Mouse (Mus musculus) mature B cell (primary cell): ENCODE results near the gene 9930104L06Rik.

ENCODE experiments used
- in situ Hi-C: fragments of 300-500 bp; cut with MboI; formaldehyde crosslinking; loops from 2 replicates; pipeline ENCODE4 v1.14.3; 2019

The 9930104L06Rik gene

DNA sequence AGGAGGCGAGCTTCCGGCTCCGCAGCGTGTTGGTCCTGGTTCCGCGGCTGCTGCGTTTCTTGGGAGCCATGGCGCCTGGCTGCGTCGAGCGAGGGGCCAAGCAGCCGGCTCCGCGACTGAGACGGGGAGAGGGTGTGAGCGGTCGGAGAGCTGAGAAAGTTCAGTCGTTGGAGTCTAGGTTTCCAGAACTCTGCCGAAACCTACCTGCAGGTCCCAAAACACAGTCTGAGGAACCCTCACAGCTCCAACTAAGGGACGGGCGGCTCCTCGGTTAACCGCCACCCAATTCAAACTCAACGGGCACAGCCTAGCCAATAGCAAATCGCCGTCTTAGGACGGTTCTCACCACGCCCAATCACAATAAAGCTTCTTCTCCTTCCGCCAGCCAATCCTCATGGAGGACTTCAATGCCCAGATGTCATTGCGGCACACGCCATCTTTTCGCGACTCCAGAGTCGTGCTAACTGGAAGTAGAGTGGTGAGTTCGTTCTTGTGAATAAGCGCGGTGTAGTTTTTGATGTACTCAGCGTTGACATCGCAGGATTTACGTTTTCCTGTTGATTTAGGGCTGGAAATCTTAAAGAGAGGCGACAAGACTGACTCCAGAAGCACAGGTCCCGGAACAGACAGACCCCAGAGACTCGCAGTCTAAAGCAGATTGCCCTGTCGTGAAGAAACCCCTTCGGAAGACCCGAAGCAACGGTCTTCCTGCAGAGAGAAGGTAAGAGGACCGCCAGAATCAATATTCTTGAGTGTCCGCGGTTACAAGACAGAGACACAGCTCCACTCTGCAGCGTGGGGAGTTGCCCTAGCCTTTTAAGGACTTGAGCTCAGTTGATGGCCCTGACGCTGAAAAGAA, at the start of gene 9930104L06Rik:
9930104L06Rik (plus strand) TSS at position 436 of the 859 bp plus-strand sequence.
- in situ Hi-C loops = loop anchor here (25.0 kb wide), 1 partner anchor 125 kb away; the partner anchor contains the start of genes Dnali1 and Snip1

DNA sequence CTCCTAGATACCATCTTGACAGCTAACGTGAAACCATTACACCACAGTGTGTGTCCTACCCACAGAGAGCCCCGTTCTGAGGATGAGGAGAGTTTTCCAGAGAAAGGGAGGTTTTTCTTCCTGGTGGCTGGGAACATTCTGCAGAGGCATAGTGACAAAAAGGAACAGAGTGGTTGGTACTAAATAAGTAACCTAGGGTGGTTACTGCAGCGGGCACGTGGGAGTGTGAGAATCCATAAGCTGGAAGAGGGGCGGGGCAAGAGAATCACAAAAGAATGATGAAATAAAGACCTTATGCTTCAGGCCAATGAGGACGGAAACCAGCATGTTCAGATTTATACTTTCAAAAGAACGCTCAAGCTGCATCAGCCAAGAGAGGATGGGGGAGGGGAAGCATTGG, 48.1 kb upstream of the 9930104L06Rik start:
- in situ Hi-C loops = no loop called here

DNA sequence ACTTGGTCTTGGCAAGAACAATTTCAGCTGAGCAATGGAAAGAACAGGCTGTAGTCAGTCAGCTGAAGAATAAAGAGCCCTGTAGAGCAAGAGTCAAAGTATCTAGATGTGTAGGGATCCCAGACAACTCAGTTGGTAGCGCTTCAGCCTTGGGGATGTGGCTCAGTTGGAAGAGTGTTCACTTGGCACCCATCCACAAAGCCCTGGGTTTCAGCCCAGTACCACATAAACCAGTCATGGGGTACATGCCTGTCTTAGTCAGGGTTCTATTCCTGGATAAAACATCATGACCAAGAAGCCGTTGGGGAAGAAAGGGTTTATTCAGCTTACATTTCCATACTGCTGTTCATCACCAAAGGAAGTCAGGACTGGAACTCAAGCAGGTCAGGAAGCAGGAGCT, 46.9 kb upstream of the 9930104L06Rik start:
- in situ Hi-C loops = no loop called here

DNA sequence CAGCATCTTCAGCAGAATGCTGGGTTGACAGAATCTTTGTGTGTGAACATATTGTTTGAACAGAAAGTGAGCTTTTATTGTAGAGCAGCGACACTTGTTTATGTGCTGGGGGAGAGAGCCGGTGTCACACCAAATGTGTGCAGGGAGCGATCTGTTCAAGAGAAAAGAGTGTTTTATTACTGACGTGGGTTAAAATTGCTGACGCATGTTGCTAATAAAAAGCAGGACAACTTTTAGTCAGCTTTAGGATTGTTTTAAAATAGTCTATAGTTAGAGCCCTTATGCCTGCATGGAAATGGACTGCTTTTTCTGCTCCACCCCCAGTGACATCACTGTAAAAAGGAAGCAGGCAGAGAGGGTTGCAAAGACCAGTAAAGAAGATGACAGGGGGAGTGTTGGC, 46.0 kb upstream of the 9930104L06Rik start:
- in situ Hi-C loops = no loop called here

GRCm38 (mm10) chr4:124893769-124894168, 43.1 kb upstream of the 9930104L06Rik start:
- in situ Hi-C loops = no loop called here

DNA sequence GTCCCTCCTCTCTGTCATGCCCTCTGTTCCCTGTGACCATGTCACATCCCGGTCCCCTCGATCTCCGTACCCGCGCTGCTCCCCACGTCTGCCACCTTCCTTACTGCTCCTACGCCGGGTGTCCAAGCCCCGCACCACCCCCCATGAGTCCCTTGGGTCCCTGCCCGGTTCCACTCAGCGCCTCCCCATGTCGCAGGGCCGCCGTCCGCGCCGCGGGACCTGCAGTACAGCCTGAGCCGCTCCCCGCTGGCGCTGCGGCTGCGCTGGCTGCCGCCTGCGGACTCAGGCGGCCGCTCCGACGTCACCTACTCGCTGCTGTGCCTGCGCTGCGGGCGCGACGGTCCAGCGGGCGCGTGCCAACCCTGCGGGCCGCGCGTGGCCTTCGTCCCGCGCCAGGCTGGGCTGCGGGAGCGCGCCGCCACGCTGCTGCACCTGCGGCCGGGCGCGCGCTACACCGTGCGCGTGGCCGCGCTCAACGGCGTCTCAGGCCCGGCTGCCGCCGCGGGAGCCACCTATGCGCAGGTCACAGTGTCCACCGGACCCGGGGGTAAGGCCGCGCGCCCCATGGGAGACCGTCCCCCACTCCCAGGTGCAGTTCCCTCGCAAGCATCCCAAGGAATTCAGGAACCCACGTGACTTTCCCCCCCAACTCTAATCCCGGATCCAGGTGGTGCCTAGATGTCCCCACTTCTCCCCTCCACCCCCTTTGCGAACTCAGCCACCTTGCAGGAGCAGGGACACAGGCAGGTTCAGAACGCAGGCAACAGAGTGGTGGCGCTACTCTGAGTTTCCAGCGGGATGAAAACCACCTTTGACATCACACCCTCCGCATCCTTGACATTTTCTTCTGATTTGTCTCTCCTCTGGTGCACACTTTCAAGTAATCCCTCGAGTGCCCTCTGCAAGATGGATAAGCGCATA, 42.1 kb upstream of the 9930104L06Rik start:
- in situ Hi-C loops = no loop called here

- in situ Hi-C loops = no loop called here
These were observed 38.4 kb upstream of the 9930104L06Rik start for GRCm38 (mm10) chr4:124898428-124898827.

GRCm38 (mm10) chr4:124899906-124900305, 36.9 kb upstream of the 9930104L06Rik start:
- in situ Hi-C loops = no loop called here

DNA sequence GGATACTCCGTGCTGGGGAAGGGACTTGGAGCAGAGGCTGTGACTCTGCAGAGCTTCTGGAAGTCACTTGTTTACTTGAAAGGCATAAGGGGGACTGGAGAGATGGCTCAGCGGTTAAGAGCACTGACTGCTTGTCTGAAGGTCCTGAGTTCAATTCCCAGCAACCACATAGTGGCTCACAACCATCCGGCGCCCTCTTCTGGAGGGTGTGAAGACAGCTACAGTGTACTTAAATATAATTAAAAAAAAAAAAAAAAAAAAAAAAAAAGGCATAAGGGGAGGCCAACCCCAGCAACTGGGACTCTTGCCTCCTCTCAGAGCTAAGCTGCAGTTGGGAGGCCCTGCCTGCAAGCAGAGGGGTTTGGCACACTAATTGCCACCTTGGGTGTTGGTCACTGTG, 31.4 kb upstream of the 9930104L06Rik start:
- in situ Hi-C loops = no loop called here

DNA sequence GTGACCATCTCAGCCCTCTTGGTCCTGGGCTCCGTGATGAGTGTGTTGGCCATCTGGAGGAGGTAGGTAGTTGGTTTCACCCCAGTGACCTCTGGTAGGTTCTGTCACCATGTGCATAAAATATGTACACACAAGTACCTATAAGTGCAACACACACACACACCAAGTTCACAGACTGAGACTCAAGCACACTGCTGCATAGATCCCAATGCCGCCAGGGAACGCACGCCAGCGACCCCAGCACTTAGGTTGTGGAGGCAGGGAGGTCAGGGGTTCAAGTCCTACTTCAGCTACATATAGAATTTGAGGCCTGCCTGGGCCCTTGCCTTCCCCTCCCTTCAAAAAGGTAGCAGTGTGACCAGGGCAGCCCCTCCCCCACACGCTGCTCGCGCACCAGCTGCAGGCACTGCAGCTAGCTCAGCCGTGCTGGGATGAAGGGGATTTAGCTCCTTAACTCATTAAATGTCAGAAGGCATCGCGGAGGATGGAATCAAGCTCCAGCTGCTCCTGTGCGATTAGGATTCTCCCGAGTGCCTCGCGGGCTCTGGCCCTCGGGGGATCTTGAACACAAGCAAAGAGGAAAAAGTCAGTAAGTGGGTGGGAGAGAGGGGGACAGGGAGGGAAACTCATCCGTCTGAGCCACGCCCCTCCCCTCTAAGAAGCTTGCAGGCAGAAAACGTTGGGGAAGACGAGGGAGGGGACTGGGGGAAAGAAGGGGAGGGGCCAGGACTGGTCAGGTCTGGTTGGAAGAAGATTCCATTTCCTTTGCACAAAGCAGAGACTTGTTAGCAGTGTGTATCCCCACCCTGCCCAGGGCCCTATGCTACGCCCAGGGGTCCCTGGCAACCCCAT, 30.7 kb upstream of the 9930104L06Rik start:
- in situ Hi-C loops = no loop called here

DNA sequence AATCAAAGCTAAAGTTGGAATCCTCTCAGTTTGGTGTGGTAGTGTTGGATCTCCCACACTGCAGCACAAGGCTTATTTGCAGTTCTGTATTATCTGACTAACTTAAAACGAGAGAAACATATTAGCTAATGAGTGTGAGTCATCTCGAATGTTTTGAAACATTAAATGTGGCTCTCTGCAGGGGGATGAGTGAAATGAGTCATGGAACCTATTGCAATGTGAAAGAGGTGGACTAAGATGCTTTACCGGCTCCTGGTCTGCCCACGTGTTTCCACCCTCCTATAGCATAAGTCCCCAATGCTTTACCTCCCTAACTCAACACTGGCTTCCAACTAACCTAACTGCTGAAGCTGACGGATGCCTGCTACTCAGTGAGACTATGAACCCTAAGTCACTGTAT, 8.7 kb upstream of the 9930104L06Rik start:
- in situ Hi-C loops = loop anchor here (25.0 kb wide), 1 partner anchor 134 kb away; the partner anchor contains the start of genes Dnali1 and Snip1

DNA sequence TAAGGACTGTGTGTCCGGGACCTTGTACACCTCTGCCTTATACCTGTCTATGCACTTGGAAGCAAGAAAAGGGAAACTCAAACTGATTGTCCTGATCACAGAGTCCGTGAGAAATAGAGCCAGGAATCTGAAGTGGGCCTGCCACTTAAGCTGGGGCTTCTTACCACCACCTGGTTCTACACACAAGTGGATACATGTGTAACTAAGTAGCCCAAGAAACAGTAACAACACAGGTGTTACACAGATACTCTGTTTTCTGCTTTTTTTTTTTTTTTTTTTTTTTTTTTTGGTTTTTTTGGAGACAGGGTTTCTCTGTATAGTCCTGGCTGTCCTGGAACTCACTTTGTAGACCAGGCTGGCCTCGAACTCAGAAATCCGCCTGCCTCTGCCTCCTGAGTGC, 2.4 kb downstream of the 9930104L06Rik start, which contains the start of gene Cdca8:
Cdca8 (minus strand) TSS at position 101 of the 400 bp plus-strand sequence.
- in situ Hi-C loops = loop anchor here (25.0 kb wide), 1 partner anchor 123 kb away; the partner anchor contains the start of genes Dnali1 and Snip1

- in situ Hi-C loops = loop anchor here (10.0 to 25.0 kb wide), 2 partner anchors 119 to 172 kb away; partner anchors contain the start of genes Dnali1 and Snip1
These were observed 6.2 kb downstream of the 9930104L06Rik start for GRCm38 (mm10) chr4:124943022-124943421.

- in situ Hi-C loops = loop anchor here (10.0 to 25.0 kb wide), 2 partner anchors 119 to 171 kb away; partner anchors contain the start of genes Dnali1 and Snip1
These were observed 6.9 kb downstream of the 9930104L06Rik start for GRCm38 (mm10) chr4:124943781-124944180.

DNA sequence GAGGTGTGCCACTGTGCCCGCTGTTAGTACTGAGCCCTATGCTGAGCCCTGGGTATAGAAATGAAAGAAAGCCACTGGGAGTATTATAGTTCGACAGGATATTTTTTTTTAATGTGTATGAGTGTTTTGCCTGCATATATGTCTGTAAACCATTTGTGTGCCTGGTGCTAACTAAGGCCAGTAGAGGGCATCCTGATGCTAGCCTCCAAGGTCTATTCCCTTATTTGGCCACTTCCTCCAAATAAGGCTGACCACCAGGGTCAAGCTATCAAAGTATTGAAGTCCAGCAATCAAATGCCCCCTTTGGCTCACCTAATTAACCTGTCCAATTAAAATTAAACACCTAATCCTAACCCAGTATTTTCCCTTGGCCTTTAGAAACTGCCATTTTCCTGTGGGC, 8.1 kb downstream of the 9930104L06Rik start:
- in situ Hi-C loops = loop anchor here (10.0 to 25.0 kb wide), 2 partner anchors 117 to 170 kb away; partner anchors contain the start of genes Dnali1 and Snip1

DNA sequence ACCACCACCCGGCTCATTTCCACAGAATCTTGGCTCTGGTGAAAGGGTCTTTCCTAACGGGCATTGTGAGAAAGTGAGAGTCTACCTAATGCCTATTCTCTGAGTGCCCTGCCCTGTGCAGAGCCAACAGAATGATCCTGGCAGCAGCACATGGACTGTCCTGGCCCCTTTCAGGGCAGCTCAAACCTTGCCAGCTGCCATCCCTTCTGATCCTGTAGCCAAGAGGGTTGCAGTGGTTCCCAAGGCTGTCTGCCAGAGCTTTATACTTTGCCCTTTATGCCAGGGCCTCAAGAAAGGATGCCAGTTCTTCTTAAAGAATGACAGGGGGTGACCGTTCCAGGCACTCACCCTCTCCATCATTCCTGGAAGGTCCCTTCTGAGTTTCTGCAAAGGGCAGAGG, 12.6 kb downstream of the 9930104L06Rik start:
- in situ Hi-C loops = loop anchor here (10.0 to 25.0 kb wide), 2 partner anchors 113 to 165 kb away; partner anchors contain the start of genes Dnali1 and Snip1

DNA sequence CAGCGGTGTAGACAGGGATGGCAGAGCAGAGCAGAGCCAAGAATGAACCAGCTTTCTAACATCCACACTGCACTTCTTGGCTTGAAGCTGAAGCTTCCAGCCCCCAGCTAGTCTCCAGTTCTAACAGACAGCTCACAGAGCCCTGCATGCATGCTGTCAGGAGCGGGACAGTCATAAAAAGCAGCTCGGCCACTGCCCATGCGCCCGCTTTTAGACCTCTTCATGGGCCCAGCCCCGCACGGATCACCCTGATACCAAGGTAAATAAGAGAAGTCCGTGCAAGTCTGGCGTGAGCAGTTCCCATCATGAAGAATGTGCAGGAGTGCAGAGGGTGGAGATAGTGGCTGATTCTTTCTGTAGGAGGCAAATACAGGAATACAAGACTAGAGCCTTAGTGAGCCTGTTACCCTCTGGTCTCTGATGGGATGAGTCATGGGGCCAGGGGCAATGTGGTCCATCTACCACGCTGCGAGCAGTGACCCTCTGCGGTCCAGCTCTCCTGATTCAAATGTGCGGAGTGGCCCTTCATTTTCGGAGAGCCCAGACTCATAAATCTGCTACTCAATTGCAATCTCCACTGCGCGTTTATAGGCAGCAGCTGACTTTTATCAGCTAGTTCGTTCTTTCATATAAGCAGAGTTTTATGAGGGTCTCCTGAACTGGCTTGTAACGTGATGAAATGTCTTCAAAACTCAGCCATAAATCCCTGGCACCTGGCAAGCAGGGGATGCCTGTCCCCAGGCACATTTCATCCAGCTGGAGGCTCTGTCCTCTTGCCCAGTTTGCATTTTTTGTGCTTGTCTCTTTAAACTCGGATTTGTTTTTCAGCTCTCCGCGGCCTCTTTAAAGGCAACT, 13.6 kb downstream of the 9930104L06Rik start:
- in situ Hi-C loops = no loop called here

- in situ Hi-C loops = no loop called here
These were observed 14.2 kb downstream of the 9930104L06Rik start for GRCm38 (mm10) chr4:124951036-124951433.

- in situ Hi-C loops = no loop called here
These were observed 16.7 kb downstream of the 9930104L06Rik start for GRCm38 (mm10) chr4:124953546-124953945.

- in situ Hi-C loops = no loop called here
These were observed 20.4 kb downstream of the 9930104L06Rik start for GRCm38 (mm10) chr4:124957284-124957683.
